Mouse (Mus musculus) G1E-ER4 (cell line): ENCODE measurements around the gene Zfp507. TPM values are rescaled to one million over a fixed set of nuclear protein-coding genes. Genes with fewer than 3 reads are reported as not detected.

Experiments
- GATA1 ChIP-seq: IDR thresholded peaks from one replicate; pipeline ENCODE4 v1.8.0; 2012; ENCODE audit warnings: low read length, inconsistent platforms
- polyA plus RNA-seq: library from polyadenylated mRNA; stranded (reverse); fragments of >175 nt; gene quantifications from 2 replicates; pipeline ENCODE4 v1.2.3, GENCODE M21; 2012

The Zfp507 gene
- polyA plus RNA-seq, 1 experiment = 26.1 TPM

DNA sequence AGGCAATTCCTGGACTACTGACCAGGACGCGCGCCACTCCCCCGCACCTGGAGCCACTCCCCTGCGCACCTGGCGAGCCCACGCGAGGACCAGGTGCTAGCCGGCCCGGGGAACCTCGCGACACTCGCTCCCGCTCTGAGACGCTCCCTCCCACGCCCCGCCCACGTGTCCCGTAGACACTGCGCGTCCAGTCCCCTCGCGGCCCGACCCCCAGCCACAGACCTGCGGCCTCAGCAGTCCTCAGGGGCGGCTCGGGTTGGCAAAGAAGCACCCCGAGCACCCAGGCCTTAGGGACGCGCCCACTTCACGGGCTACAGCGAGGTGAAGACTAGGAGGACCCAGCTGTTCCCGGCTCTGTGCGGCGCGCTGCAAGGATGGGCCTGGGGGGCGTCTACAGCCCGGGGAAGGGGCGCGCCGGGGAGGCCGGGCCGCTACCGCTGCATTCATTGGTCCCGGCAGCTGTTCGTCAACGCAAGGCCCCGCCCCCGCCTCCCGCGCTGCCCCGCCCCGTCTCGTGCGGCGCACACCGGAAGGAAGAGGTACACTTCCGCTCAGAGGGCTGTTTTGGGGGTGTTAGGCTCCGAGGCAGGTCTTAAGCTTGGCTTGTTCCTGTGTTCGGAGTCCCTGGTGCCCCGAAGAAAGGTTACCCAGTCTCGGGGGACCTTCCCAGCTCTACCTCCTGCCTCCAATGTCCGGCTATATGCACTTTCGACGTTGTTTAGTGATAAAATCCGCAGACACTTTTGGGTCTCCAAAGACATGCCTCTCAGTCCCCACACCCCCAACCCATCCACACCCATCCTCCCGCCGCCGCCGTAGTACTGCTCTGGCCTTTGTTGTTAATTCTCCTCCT is 48.5 kb downstream of the Zfp507 start, which contains the start of gene Dpy19l3:
Dpy19l3 (minus strand) TSS at position 422 of the 853 bp plus-strand sequence.
- no peak for TF ChIP-seq GATA1

GRCm38 (mm10) chr7:35753319-35754032 is 49.3 kb downstream of the Zfp507 start:
- TF ChIP-seq GATA1 = no peak

- no peak for TF ChIP-seq GATA1
These were observed 51.9 kb downstream of the Zfp507 start for GRCm38 (mm10) chr7:35750873-35751272.

GRCm38 (mm10) chr7:35747397-35747964 is 55.3 kb downstream of the Zfp507 start:
- TF ChIP-seq GATA1 = no peak

DNA sequence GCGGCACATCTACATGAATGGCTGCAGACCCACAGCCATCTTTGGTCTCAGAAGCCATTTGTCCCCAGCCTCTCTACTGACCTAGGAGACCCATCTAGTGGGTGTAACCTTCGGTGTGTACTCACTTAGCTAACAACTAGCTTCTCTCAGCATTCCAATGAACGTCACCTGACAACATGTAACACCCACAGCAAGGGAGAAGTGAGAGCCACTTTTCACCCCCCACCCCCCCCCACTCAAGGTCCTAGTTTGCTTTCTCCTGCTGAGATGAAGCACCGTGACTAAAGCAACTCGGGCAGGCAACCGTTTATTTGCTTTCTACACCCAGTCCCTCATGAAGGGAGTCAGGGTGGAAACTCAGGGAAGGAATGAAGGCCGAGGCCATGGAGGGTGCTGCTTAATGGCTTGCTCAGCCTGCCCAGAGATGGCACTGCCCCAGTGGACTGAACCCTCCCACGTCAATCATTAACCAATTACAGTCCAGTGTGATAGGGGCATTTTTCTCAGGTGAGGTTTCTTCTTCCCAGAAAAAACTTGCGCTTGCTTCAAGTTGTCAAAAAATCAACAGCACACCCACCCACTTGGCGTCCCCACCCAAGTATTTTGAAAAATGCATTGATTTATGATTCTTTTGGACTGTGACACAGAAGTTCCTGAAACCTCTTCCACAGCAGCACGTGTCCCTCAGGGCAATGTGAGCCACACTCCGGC is 56.0 kb downstream of the Zfp507 start:
- TF ChIP-seq GATA1 = no peak

- no peak for TF ChIP-seq GATA1
These were observed 57.5 kb downstream of the Zfp507 start for GRCm38 (mm10) chr7:35745281-35745702.

- no peak for TF ChIP-seq GATA1
These were observed 58.0 kb downstream of the Zfp507 start for GRCm38 (mm10) chr7:35744771-35745170.

GRCm38 (mm10) chr7:35742310-35742709 is 60.5 kb downstream of the Zfp507 start:
- TF ChIP-seq GATA1 = no peak

DNA sequence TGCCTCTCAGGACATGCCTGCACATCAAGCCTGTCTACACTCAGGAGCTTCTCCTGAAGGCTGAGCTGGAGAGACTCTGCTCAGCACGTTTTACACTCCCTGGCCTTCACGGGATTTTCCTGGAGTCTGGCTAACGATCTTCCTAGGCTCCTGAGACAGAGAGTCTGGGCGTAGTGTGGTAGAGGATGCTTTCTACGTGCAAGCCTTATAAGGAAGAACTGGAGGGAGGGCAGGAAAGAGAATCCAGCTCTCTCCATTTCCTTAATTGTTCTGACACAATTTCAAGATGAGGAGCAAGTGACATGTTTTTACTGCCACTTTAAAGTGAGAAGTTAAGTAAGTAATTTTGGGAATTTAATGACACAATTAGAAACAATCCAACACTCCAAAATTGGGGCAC is 60.9 kb downstream of the Zfp507 start:
- no peak for TF ChIP-seq GATA1

GRCm38 (mm10) chr7:35740489-35741230 is 62.1 kb downstream of the Zfp507 start:
- no peak for TF ChIP-seq GATA1

GRCm38 (mm10) chr7:35738871-35739270 is 63.9 kb downstream of the Zfp507 start:
- TF ChIP-seq GATA1 = no peak

GRCm38 (mm10) chr7:35733313-35734050 is 69.3 kb downstream of the Zfp507 start:
- no peak for TF ChIP-seq GATA1

GRCm38 (mm10) chr7:35732585-35733059 is 70.2 kb downstream of the Zfp507 start:
- TF ChIP-seq GATA1 = no peak

DNA sequence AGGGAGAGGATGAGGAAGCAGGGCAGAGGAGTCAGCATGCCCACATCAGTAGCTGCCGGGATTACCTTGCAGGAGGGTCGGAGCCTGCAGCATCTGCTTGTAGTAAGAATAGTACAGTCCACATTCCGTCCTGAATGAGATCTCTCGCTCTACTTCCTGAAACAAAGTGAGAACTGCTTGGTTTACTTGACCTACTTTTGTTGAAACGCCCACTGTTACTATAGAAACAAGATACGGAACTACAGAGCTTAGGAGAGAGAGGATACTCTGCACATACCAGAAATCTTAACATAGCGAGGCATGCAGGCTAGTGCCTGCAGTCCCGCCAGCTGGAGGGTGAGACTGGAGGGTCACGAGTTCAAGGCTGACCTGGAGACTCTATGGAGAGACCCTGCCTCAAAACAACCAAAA is 73.2 kb downstream of the Zfp507 start:
- TF ChIP-seq GATA1 = no peak
